ENCODE assay signal across 15 mouse cellular contexts in genomic region chr2:174768891-174769528, GRCm38 (mm10). TPM values are rescaled to one million over a fixed set of nuclear protein-coding genes. Genes with fewer than 3 reads are reported as not detected.
DNase-seq lines count a peak whose midpoint lies in the region; ATAC-seq lines count a peak whose summit lies in the region.
"Had no signal": no experiment of that assay in that cellular context is flagged by ENCODE, and none has a peak within 500 bp of the region (broad histone marks: within the 10 kb centered on the region; RNA-seq: fewer than 3 reads in every experiment).

No protein-coding gene starts in this region.

- H3K9ac ChIP-seq in kidney, embryonic 16.5 days (replicated peaks; ENCODE audit: low read length): no peak overlapping the region
- H3K9ac ChIP-seq: hindbrain, embryonic 14.5 days had no signal

- intact Hi-C loops in heart, postnatal 14 days (cut with DNase I): no loop called here

- H3K4me1 ChIP-seq in kidney, embryonic 16.5 days (ENCODE audit: insufficient read depth, low read length): peaks cover 11% of the 10 kb centered on the region; the same call in 1 of the 2 replicates

- H3K27ac ChIP-seq in kidney, embryonic 16.5 days (ENCODE audit: low read length): no peak overlapping the region
- H3K27ac ChIP-seq: hindbrain, embryonic 14.5 days had no signal

- ATAC-seq in kidney, embryonic 16.5 days (ENCODE audit: low FRiP score, low TSS enrichment): 0 out of 2 replicates have a peak, but pooled peaks have one; percentile 36

- DNase-seq in kidney, adult 8-10 months: no peak
- DNase-seq in R1 (ENCODE audit: low read depth, low spot score): peak; percentile 58
- DNase-seq in embryo, embryonic 9.5 days (ENCODE audit: extremely low spot score): peak; percentile 33
- peak; percentile 65 for DNase-seq in lung, postnatal 10 days
- DNase-seq in heart, postnatal 14 days: no peak
- no peak for DNase-seq in layer of hippocampus, postnatal 25 days (ENCODE audit: extremely low spot score in 1 of 2, low spot score in 1 of 2)
- DNase-seq in urinary bladder, adult 18-20 months (ENCODE audit: low spot score in 2 of 2): no peak
- DNase-seq: cerebellum, adult 18-20 months; right cerebral cortex, adult 18-20 months; thymus, adult 18-20 months had no signal

- no peaks in the 10 kb centered on the region for H3K36me3 ChIP-seq in kidney, embryonic 16.5 days (ENCODE audit: insufficient read depth, low read length)

- no peaks in the 10 kb centered on the region for H3K27me3 ChIP-seq in kidney, embryonic 16.5 days (ENCODE audit: insufficient read depth, low read length)

- H3K4me2 ChIP-seq in kidney, embryonic 16.5 days (replicated peaks; ENCODE audit: low read depth, low read length): no peak overlapping the region
- H3K4me2 ChIP-seq: hindbrain, embryonic 14.5 days; liver, embryonic 11.5 days had no signal

- H3K4me3 ChIP-seq in kidney, embryonic 16.5 days (ENCODE audit: low read length): no peak overlapping the region
- H3K4me3 ChIP-seq: megakaryocyte, embryonic 14.5 days; myocyte had no signal

- H3K9me3 ChIP-seq in kidney, embryonic 16.5 days (ENCODE audit: low read length): no peaks in the 10 kb centered on the region

- WGBS in kidney, embryonic 16.5 days: 54% methylated on average over 7 of the region's 7 CpGs

RNA-seq across cellular contexts. Expression of gene Edn3, which starts 8.6 kb away (rescaled TPM):
- 8.5 and 8.6 TPM in 2 replicates for polyA plus RNA-seq in kidney, embryonic 16.5 days (2015; fragmentation: Nextera tagmentation; extraction: Ambion mirVana)
- under 1 TPM in 1 of 2 experiments, not detected in 1; 0.14 TPM for total RNA-seq in heart, postnatal 14 days (2021)
- 1 to 10 TPM; 5.2 to 5.3 TPM for total RNA-seq in layer of hippocampus, postnatal 25 days (2021)
- polyA plus RNA-seq: myocyte had no signal

Comparison
In these comparisons a context has a peak if more than half of its experiments do, and no peak if none do; other contexts are left out.
1. DNase-seq: peak in R1 (single experiment), embryo, embryonic 9.5 days (single experiment) and lung, postnatal 10 days (single experiment); none in kidney, adult 8-10 months (0 of 2), heart, postnatal 14 days (0 of 2), layer of hippocampus, postnatal 25 days (0 of 2) and urinary bladder, adult 18-20 months (0 of 2).
2. RNA of gene Edn3, which starts 8.6 kb away (total RNA-seq): 5.2 to 5.3 TPM in layer of hippocampus, postnatal 25 days; 0.14 TPM in heart, postnatal 14 days; every median in the first group is over 4 times any median in the second.